Mouse (Mus musculus) heart, postnatal 0 days (tissue): ENCODE data around the gene Zfhx3. TPM values are rescaled to one million over a fixed set of nuclear protein-coding genes. Genes with fewer than 3 reads are reported as not detected.

Source experiments
- ATAC-seq: fragments of 200-750 bp; cut with Nextera tagmentation; 2 replicates; pipeline ENCODE4 v1.8.0; 2017; ENCODE audit warnings: low read depth, moderate number of reproducible peaks, moderate library complexity; ENCODE audit not compliant: insufficient read depth
- DNase-seq: peaks from one replicate; pipeline ENCODE4 v3.0.0-alpha.2; 2016; ENCODE audit warnings: low spot score
- H3K27ac ChIP-seq: fragments of 300-500 bp; sonication (generic); 2 replicates; pipeline ENCODE4 v1.5.1; 2014; ENCODE audit warnings: low read depth, mild to moderate bottlenecking
- H3K27me3 ChIP-seq: fragments of 300-500 bp; sonication (generic); 2 replicates; pipeline ENCODE4 v1.6.1; 2014; ENCODE audit warnings: low read length, mixed read lengths; ENCODE audit not compliant: control insufficient read depth, insufficient read depth
- H3K36me3 ChIP-seq: fragments of 300-500 bp; sonication (generic); replicated peaks from 2 replicates; pipeline ENCODE4 v1.6.1; 2014; ENCODE audit warnings: low read length, mixed read lengths; ENCODE audit not compliant: control insufficient read depth, insufficient read depth
- H3K4me1 ChIP-seq: fragments of 300-500 bp; sonication (generic); 2 replicates; pipeline ENCODE4 v1.6.1; 2014; ENCODE audit warnings: antibody characterized with exemption; ENCODE audit not compliant: control insufficient read depth, insufficient read depth
- H3K4me2 ChIP-seq: fragments of 300-500 bp; sonication (generic); 2 replicates; pipeline ENCODE4 v1.6.1; 2014; ENCODE audit warnings: low read depth, mild to moderate bottlenecking, low read length, moderate library complexity
- H3K4me3 ChIP-seq: fragments of 300-500 bp; sonication (generic); 2 replicates; pipeline ENCODE4 v1.5.1; 2014; ENCODE audit warnings: low read depth, low read length
- H3K9ac ChIP-seq: fragments of 300-500 bp; sonication (generic); replicated peaks from 2 replicates; pipeline ENCODE4 v1.6.1; 2014; ENCODE audit warnings: low read depth, low read length, mixed read lengths
- H3K9me3 ChIP-seq: fragments of 300-500 bp; sonication (generic); replicated peaks from 2 replicates; pipeline ENCODE4 v1.6.1; 2016; ENCODE audit warnings: low read length; ENCODE audit not compliant: control insufficient read depth
- CTCF ChIP-seq: IDR thresholded peaks from 2 replicates; pipeline ENCODE4 v1.5.1; 2016; ENCODE audit warnings: antibody characterized with exemption, control low read depth, low read depth
- EP300 ChIP-seq: IDR thresholded peaks from 2 replicates; pipeline ENCODE4 v1.6.1; 2016; ENCODE audit warnings: antibody characterized with exemption, low read depth
- WGBS: fragments of 180-500 bp; shearing (Covaris S2); extraction: QIAGEN DNeasy Blood & Tissue Kit; methylation state at CpG from one replicate; pipeline ENCODE4 v1.1.7; 2014; 5-methylcytosine and 5-hydroxymethylcytosine counted together
- polyA plus RNA-seq: library from polyadenylated mRNA; unstranded; fragments of >200 nt; fragmentation: Nextera tagmentation; extraction: Ambion mirVana; gene quantifications from 2 replicates; pipeline ENCODE4 v1.2.1, GENCODE M21; 2015
- total RNA-seq: library from RNA; depleted of rRNA; stranded (reverse); fragments of >200 nt; gene quantifications from 2 replicates; pipeline ENCODE4 v1.2.3, GENCODE M21; 2014; ENCODE audit warnings: low replicate concordance

The Zfhx3 gene
- total and polyA plus RNA-seq, 2 experiments from 2014 or later: 2.0 to 2.5 TPM

GRCm38 (mm10) chr8:107957566-107957965, 15.1 kb downstream of the Zfhx3 start:
- no peak for TF ChIP-seq EP300
- no peak for TF ChIP-seq CTCF
- H3K4me1 ChIP-seq: no peaks in the 10 kb centered on the region
- no peak overlapping the region for H3K4me2 ChIP-seq
- DNase-seq: no peak
- 69% methylated on average over 8 of the region's 8 CpGs for WGBS
- H3K9me3 ChIP-seq: no peaks in the 10 kb centered on the region
- no peak overlapping the region for H3K27ac ChIP-seq
- H3K9ac ChIP-seq: no peak overlapping the region
- ATAC-seq: no peak
- H3K36me3 ChIP-seq: no peaks in the 10 kb centered on the region
- no peaks in the 10 kb centered on the region for H3K27me3 ChIP-seq
- H3K4me3 ChIP-seq: no peak overlapping the region

DNA sequence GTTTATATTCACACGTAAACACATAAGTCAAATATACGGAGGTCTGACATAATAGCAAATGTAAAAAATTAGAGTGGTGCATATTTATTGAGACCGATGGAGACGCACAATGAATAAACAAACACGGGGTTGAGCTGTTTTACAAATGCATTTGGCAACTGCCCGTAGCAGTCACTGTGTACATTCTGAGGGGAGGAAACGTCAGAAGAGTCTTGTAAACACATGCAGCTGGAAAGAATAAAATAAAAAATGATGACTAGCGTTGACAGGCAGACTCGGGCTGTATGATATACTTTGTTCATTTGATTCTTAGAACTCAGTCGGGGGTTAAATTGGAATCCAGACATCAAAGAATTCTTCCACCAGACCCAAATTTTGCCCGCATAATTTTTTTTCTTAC, 18.0 kb downstream of the Zfhx3 start:
- Histone ChIP-seq H3K36me3 (no peaks in the 10 kb centered on the region), H3K27ac (no peak overlapping the region), H3K27me3 (no peaks in the 10 kb centered on the region), H3K4me3 (no peak overlapping the region), H3K9ac (no peak overlapping the region), H3K4me2 (no peak overlapping the region), H3K9me3 (no peaks in the 10 kb centered on the region), H3K4me1 (no peaks in the 10 kb centered on the region)
- no peak for TF ChIP-seq EP300
- TF ChIP-seq CTCF: no peak
- ATAC-seq (no peak), DNase-seq (no peak)
- 69% methylated on average over 11 of the region's 11 CpGs for WGBS

- DNase-seq (no peak), ATAC-seq (no peak)
- H3K4me2 ChIP-seq: no peak overlapping the region
- TF ChIP-seq CTCF: no peak
- TF ChIP-seq EP300: no peak
- H3K9ac ChIP-seq: no peak overlapping the region
- no peaks in the 10 kb centered on the region for H3K36me3 ChIP-seq
- H3K4me3 ChIP-seq: no peak overlapping the region
- no peaks in the 10 kb centered on the region for H3K27me3 ChIP-seq
- no peaks in the 10 kb centered on the region for H3K4me1 ChIP-seq
- H3K27ac ChIP-seq: no peak overlapping the region
- 62% methylated on average over 8 of the region's 8 CpGs for WGBS
- no peaks in the 10 kb centered on the region for H3K9me3 ChIP-seq
These were observed 18.4 kb downstream of the Zfhx3 start for GRCm38 (mm10) chr8:107960878-107961277.

GRCm38 (mm10) chr8:107972198-107972597, 29.8 kb downstream of the Zfhx3 start:
- DNase-seq (no peak), ATAC-seq (no peak)
- no peaks in the 10 kb centered on the region for H3K9me3 ChIP-seq
- H3K4me2 ChIP-seq: no peak overlapping the region
- H3K27me3 ChIP-seq: no peaks in the 10 kb centered on the region
- H3K36me3 ChIP-seq: no peaks in the 10 kb centered on the region
- no peaks in the 10 kb centered on the region for H3K4me1 ChIP-seq
- TF ChIP-seq CTCF (no peak), EP300 (no peak)
- H3K27ac ChIP-seq: no peak overlapping the region
- 41% methylated on average over 4 of the region's 4 CpGs for WGBS
- H3K4me3 ChIP-seq: no peak overlapping the region
- no peak overlapping the region for H3K9ac ChIP-seq

- Histone ChIP-seq H3K4me2 (no peak overlapping the region), H3K4me1 (no peaks in the 10 kb centered on the region), H3K9ac (no peak overlapping the region), H3K4me3 (no peak overlapping the region), H3K36me3 (no peaks in the 10 kb centered on the region), H3K27me3 (no peaks in the 10 kb centered on the region), H3K9me3 (no peaks in the 10 kb centered on the region), H3K27ac (no peak overlapping the region)
- WGBS: 56% methylated on average over 13 of the region's 13 CpGs
- TF ChIP-seq EP300: no peak
- TF ChIP-seq CTCF: no peak
- ATAC-seq: no peak
- no peak for DNase-seq
These were observed 32.0 kb downstream of the Zfhx3 start for GRCm38 (mm10) chr8:107974451-107974850.

GRCm38 (mm10) chr8:107978247-107978646, 35.8 kb downstream of the Zfhx3 start:
- 93% methylated on average over 1 of the region's 1 CpGs for WGBS
- TF ChIP-seq CTCF: no peak

More at GRCm38 (mm10) chr8:107978247-107978646, 35.8 kb downstream of the Zfhx3 start:
- Histone ChIP-seq H3K9me3 (no peaks in the 10 kb centered on the region), H3K4me1 (no peaks in the 10 kb centered on the region), H3K4me3 (no peak overlapping the region), H3K27me3 (no peaks in the 10 kb centered on the region), H3K9ac (no peak overlapping the region), H3K27ac (no peak overlapping the region), H3K36me3 (no peaks in the 10 kb centered on the region), H3K4me2 (no peak overlapping the region)
- no peak for ATAC-seq
- DNase-seq: no peak
